Comparison of ENCODE assay signal across 29 mouse cellular contexts in genomic region chr2:62403556-62404135, GRCm38 (mm10). TPM values are rescaled to one million over a fixed set of nuclear protein-coding genes. Genes with fewer than 3 reads are reported as not detected.
DNase-seq lines count a peak whose midpoint lies in the region; ATAC-seq and TF ChIP-seq lines count a peak whose summit lies in the region.
"Had no signal": no experiment of that assay in that cellular context is flagged by ENCODE, and none has a peak within 500 bp of the region (broad histone marks: within the 10 kb centered on the region; RNA-seq: fewer than 3 reads in every experiment).

No protein-coding gene starts in this region.

- peak overlapping the region; percentile 32; the same call in 1 of the 2 replicates for H3K27ac ChIP-seq in liver, adult 2 months (replicated peaks; ENCODE audit: insufficient read depth, low read depth, low read length)
- peak overlapping the region; percentile 63 for H3K27ac ChIP-seq in kidney, postnatal 0 days
- H3K27ac ChIP-seq: gastrocnemius, adult 2 months; heart, embryonic 13.5 days; hindbrain, embryonic 10.5 days; hindbrain, postnatal 0 days; limb, embryonic 13.5 days; liver, embryonic 13.5 days; macrophage; midbrain, embryonic 13.5 days; neural tube, embryonic 13.5 days had no signal

- ATAC-seq in kidney, postnatal 0 days (replicated peaks; ENCODE audit: low FRiP score, low read depth), result peak; percentile 91
- ATAC-seq: forebrain, embryonic 16.5 days; hindbrain, postnatal 0 days; lung, postnatal 0 days; midbrain, embryonic 13.5 days had no signal

- H3K4me1 ChIP-seq in liver, adult 2 months (ENCODE audit: control insufficient read depth, insufficient read depth, low read length), result peaks cover 6% of the 10 kb centered on the region
- peaks cover 8% of the 10 kb centered on the region for H3K4me1 ChIP-seq in kidney, postnatal 0 days (replicated peaks; ENCODE audit: insufficient read depth, low read length)
- H3K4me1 ChIP-seq: hindbrain, embryonic 10.5 days; liver, embryonic 13.5 days; midbrain, embryonic 13.5 days; neural tube, embryonic 13.5 days had no signal

- peaks cover 15% of the 10 kb centered on the region; the same call in 1 of the 2 replicates for H3K79me2 ChIP-seq in liver, adult 2 months (ENCODE audit: control insufficient read depth, insufficient read depth, low read length)

- H3K9me3 ChIP-seq in kidney, postnatal 0 days (replicated peaks; ENCODE audit: low read length), result no peaks in the 10 kb centered on the region
- H3K9me3 ChIP-seq: heart, embryonic 13.5 days; hindbrain, embryonic 10.5 days; limb, embryonic 13.5 days; liver, embryonic 13.5 days; midbrain, embryonic 13.5 days; neural tube, embryonic 13.5 days had no signal

- no peak overlapping the region for H3K9ac ChIP-seq in liver, adult 2 months (ENCODE audit: low read depth, low read length)
- no peak overlapping the region for H3K9ac ChIP-seq in kidney, postnatal 0 days (ENCODE audit: low read depth, low read length)
- H3K9ac ChIP-seq: heart, embryonic 13.5 days; limb, embryonic 13.5 days; liver, embryonic 13.5 days; midbrain, embryonic 13.5 days; neural tube, embryonic 13.5 days had no signal

- no peaks in the 10 kb centered on the region for H3K27me3 ChIP-seq in liver, adult 2 months (ENCODE audit: control insufficient read depth, insufficient read depth, low read length)
- no peaks in the 10 kb centered on the region for H3K27me3 ChIP-seq in kidney, postnatal 0 days (ENCODE audit: insufficient read depth, low read length)
- H3K27me3 ChIP-seq: CH12.LX; heart, embryonic 13.5 days; limb, embryonic 13.5 days; liver, embryonic 13.5 days; midbrain, embryonic 13.5 days; neural tube, embryonic 13.5 days had no signal

- TF ChIP-seq CTCF in liver, adult 2 months (IDR thresholded peaks at IDR 0.05; ENCODE audit: low read depth, low read length), result no peak
- TF ChIP-seq CTCF in kidney, postnatal 0 days (IDR thresholded peaks at IDR 0.05; ENCODE audit: low read depth), result no peak

- no peak for TF ChIP-seq POLR2A in liver, adult 2 months (IDR thresholded peaks at IDR 0.05; ENCODE audit: extremely low read depth, insufficient read depth, low read length)

- H3K36me3 ChIP-seq in liver, adult 2 months (ENCODE audit: control insufficient read depth, insufficient read depth, low read length), result peaks cover 14% of the 10 kb centered on the region
- no peaks in the 10 kb centered on the region for H3K36me3 ChIP-seq in kidney, postnatal 0 days (ENCODE audit: insufficient read depth, low read length)
- H3K36me3 ChIP-seq: heart, embryonic 13.5 days; hindbrain, embryonic 10.5 days; limb, embryonic 13.5 days; liver, embryonic 13.5 days; midbrain, embryonic 13.5 days; neural tube, embryonic 13.5 days had no signal

- peak overlapping the region; percentile 11; the same call in 1 of the 2 replicates for H3K4me2 ChIP-seq in kidney, postnatal 0 days (ENCODE audit: low read length)
- H3K4me2 ChIP-seq: heart, embryonic 13.5 days; limb, embryonic 13.5 days; liver, embryonic 13.5 days; midbrain, embryonic 13.5 days; neural tube, embryonic 13.5 days had no signal

- H3K4me3 ChIP-seq in liver, adult 2 months (ENCODE audit: insufficient read depth, low read depth, low read length), result no peak overlapping the region
- no peak overlapping the region for H3K4me3 ChIP-seq in kidney, postnatal 0 days (replicated peaks; ENCODE audit: low read depth, low read length)
- H3K4me3 ChIP-seq: erythroblast, embryonic 14.5 days; gastrocnemius, adult 2 months; heart, embryonic 13.5 days; hindbrain, embryonic 10.5 days; limb, embryonic 13.5 days; liver, embryonic 13.5 days; midbrain, embryonic 13.5 days; neural tube, embryonic 13.5 days had no signal

- WGBS in liver, adult 2 months, result 57% methylated on average over 5 of the region's 5 CpGs
- 36% methylated on average over 5 of the region's 5 CpGs for WGBS in kidney, postnatal 0 days

- peak; percentile 40 for DNase-seq in heart, adult 11 months
- no peak for DNase-seq in heart, postnatal 10 days
- peak; percentile 33 for DNase-seq in liver, adult 2 months (ENCODE audit: extremely low read depth, low read depth, low spot score)
- DNase-seq in liver, result no peak
- peak; percentile 62 for DNase-seq in kidney, postnatal 0 days (ENCODE audit: low spot score)
- DNase-seq in spleen, postnatal 36 days (ENCODE audit: low spot score in 2 of 2), result no peak
- no peak for DNase-seq in adrenal gland, postnatal 4 days (ENCODE audit: low spot score in 2 of 2)
- DNase-seq in lung, postnatal 14 days, result no peak
- DNase-seq: adrenal gland, adult 8-10 months; cerebellum, adult 11-12 months; cerebellum, postnatal 14 days; gastrocnemius, adult 2 months; heart, postnatal 14 days; liver, embryonic 13.5 days; lung, adult 18-20 months; thymus, adult 2 months; thymus, postnatal 36 days had no signal

- intact Hi-C loops in heart, postnatal 10 days (cut with DNase I), result no loop called here

RNA-seq across cellular contexts. Expression of gene Dpp4, which starts 8.4 kb away (rescaled TPM):
- 1 to 10 TPM; 5.1 to 8.7 TPM for total RNA-seq in heart, postnatal 10 days (2021)
- total RNA-seq in liver, adult 2 months (2014; rRNA removed), result 122 and 132 TPM in 2 replicates
- 27.5 and 31.0 TPM in 2 replicates for polyA plus RNA-seq in liver, adult 2 months (2012; rRNA removed)
- 87.8 and 97.9 TPM in 2 replicates for polyA plus RNA-seq in kidney, postnatal 0 days (2015; fragmentation: Nextera tagmentation; extraction: Ambion mirVana)
- 10 to 100 TPM in 1 of 2 experiments, 1 to 10 TPM in 1; 4.4 to 26.4 TPM for total RNA-seq in adrenal gland, postnatal 4 days (2021)
- polyA plus RNA-seq: C2C12; erythroblast, embryonic 14.5 days had no signal

Comparison
In these comparisons a context has a peak if more than half of its experiments do, and no peak if none do; other contexts are left out.
1. DNase-seq: peak in heart, adult 11 months (single experiment), liver, adult 2 months (single experiment) and kidney, postnatal 0 days (single experiment); none in heart, postnatal 10 days (0 of 2), liver (single experiment), spleen, postnatal 36 days (0 of 2), adrenal gland, postnatal 4 days (0 of 2) and lung, postnatal 14 days (single experiment).